Mouse (Mus musculus): ENCODE results near the gene Rcn3. TPM values are rescaled to one million over a fixed set of nuclear protein-coding genes. Genes with fewer than 3 reads are reported as not detected.

The Rcn3 gene
- total and polyA plus RNA-seq, 3 experiments = 16.0 to 43.0 TPM; not detected in 1

DNA sequence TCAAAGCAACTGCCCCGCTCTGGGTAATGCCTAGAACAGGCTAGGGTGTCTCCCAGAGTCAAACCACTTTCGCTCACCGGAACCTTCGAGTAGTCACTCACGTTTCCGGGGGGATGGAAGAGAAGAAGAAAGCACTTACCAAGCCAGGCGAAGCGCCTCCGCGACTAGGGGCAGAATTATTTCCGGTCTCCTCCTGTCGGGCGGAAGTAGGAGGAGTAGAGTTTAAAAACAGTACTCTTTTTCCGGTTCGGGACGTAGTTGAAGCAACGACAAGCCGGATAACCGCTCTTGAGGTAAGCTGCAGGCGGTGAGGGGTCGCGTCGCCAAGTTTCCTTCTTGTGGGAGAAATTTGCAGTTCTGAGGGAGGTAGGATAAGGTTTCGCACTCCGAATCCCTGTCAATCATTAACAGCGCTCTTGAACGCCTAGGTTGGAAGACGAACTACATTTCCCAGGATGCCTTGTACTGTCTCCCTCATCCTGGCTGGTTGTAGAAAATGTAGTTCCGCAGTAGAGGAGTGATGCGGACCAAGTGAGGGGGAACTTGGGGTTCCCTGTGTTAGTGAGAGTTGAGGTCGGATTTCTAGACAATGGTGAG lies 29.7 kb downstream of the Rcn3 start, which contains the start of the genes Nosip and Prrg2 (continued):
- TF ChIP-seq SMC3 (IDR thresholded peaks at IDR 0.05; ENCODE audit: low read depth, low read length) (peak; percentile 20; the same call in 1 of the 2 replicates), POLR2A (IDR thresholded peaks at IDR 0.05; ENCODE audit: control insufficient read depth in 1 of 2, insufficient read depth in 1 of 2, low read depth in 1 of 2, low read length in 2 of 2, poor library complexity in 1 of 2) (peak; percentile 58 to 96; a peak in 3 of 4 replicates), TAL1 (IDR thresholded peaks at IDR 0.05; ENCODE audit: low read length) (no peak), ETS1 (IDR thresholded peaks at IDR 0.05; ENCODE audit: low read depth, low read length) (peak; percentile 52), ELF1 (IDR thresholded peaks at IDR 0.05; ENCODE audit: low read depth, low read length) (peak; percentile 94), MYC (IDR thresholded peaks at IDR 0.05; ENCODE audit: low read depth, low read length) (peak; percentile 85), ZMIZ1 (IDR thresholded peaks at IDR 0.05; ENCODE audit: low read depth, low read length) (peak; percentile 84), USF1 (IDR thresholded peaks at IDR 0.05; ENCODE audit: low read depth, low read length) (peak; percentile 39; the same call in 1 of the 2 replicates), MEF2A (IDR thresholded peaks at IDR 0.05; ENCODE audit: extremely low read depth, insufficient replicate concordance, low read depth, low read length, poor library complexity, severe bottlenecking) (no peak), POLR2AphosphoS2 (IDR thresholded peaks at IDR 0.05; ENCODE audit: low read length) (peak; percentile 82; the same call in 1 of the 2 replicates), E2F4 (IDR thresholded peaks at IDR 0.05; ENCODE audit: borderline replicate concordance, low read depth, low read length) (no peak; the same call in 1 of the 2 replicates), POLR2AphosphoS5 (IDR thresholded peaks at IDR 0.05; ENCODE audit: borderline replicate concordance, low read depth, low read length) (no peak), SIN3A (IDR thresholded peaks at IDR 0.05; ENCODE audit: low read length) (peak; percentile 97), MAZ (IDR thresholded peaks at IDR 0.05; ENCODE audit: low read depth, low read length) (peak; percentile 94), HCFC1 (IDR thresholded peaks at IDR 0.05; ENCODE audit: low read depth, low read length) (peak; percentile 90), NRF1 (IDR thresholded peaks at IDR 0.05; ENCODE audit: insufficient read depth, low read depth, low read length, poor library complexity, severe bottlenecking) (0 out of 2 replicates have a peak, but pooled peaks have one; percentile 18), GATA1 (IDR thresholded peaks at IDR 0.05; ENCODE audit: low read depth, low read length) (no peak)

DNA sequence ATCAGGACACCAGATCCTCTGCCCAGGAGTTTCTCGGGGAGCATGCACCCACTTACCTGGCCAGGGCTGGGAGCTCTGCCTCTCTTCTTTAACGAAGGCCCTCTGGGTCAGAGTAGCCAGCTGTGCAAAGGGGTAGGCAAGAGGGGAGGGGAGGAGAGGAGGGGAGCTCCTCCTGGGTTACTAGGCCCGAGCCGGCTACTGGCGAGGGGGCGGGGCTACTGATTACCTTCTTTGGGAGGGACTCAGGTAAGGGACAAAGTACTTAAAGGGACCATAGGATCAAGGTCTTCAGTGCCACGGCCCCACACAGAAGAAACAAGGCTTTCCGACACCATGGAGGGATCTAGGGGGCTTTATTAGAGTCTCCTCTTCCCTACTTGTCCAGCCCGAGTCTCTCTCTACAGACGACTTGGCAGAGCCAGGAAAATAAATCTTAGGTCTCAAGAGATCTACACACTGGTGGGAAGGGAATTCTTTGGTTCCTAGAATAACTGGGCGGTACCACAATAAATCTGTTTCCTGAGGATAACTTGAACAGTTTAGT lies 30.4 kb downstream of the Rcn3 start:
- peaks cover 2 to 16% of the 10 kb centered on the region in 2 experiments; a peak in 3 of 4 replicates for H3K4me1 ChIP-seq (ENCODE audit: control insufficient read depth in 1 of 2, insufficient read depth in 2 of 2, low read length in 2 of 2)
- peak overlapping the region; percentile 34 for H3K27ac ChIP-seq (ENCODE audit: control insufficient read depth, low read depth, low read length)
- peaks cover 30% of the 10 kb centered on the region for H3K79me2 ChIP-seq (ENCODE audit: control insufficient read depth, insufficient read depth, low read length, poor library complexity)
- no peaks in the 10 kb centered on the region for H3K27me3 ChIP-seq (ENCODE audit: control insufficient read depth in 1 of 2, insufficient read depth in 2 of 2, low read length in 2 of 2)
- peak; percentile 53 for DNase-seq (ENCODE audit: low read depth, low spot score)
- H3K9me3 ChIP-seq (replicated peaks; ENCODE audit: insufficient read depth, low read length) = no peaks in the 10 kb centered on the region
- H3K9ac ChIP-seq (ENCODE audit: control insufficient read depth, low read depth, low read length, poor library complexity, severe bottlenecking) = peak overlapping the region; percentile 73
- TF ChIP-seq MEF2A (IDR thresholded peaks at IDR 0.05; ENCODE audit: extremely low read depth, insufficient replicate concordance, low read depth, low read length, poor library complexity, severe bottlenecking) = no peak
- peaks cover 0 to 15% of the 10 kb centered on the region in 2 experiments; a peak in 2 of 4 replicates for H3K36me3 ChIP-seq (ENCODE audit: control insufficient read depth in 1 of 2, insufficient read depth in 2 of 2, low read length in 2 of 2)
- H3K4me3 ChIP-seq (ENCODE audit: control insufficient read depth in 1 of 2, insufficient read depth in 1 of 2, low read depth in 2 of 2, low read length in 2 of 2) = peak overlapping the region; percentile 53 to 58

All from MEL (cell line).